Mouse (Mus musculus) neural tube, embryonic 13.5 days (tissue): Measurements from ENCODE around the gene Tssk3. TPM values are rescaled to one million over a fixed set of nuclear protein-coding genes. Genes with fewer than 3 reads are reported as not detected.

Experiments used
- polyA plus RNA-seq: library from polyadenylated mRNA; unstranded; fragments of >200 nt; fragmentation: Nextera tagmentation; extraction: Ambion mirVana; gene quantifications from 2 replicates; pipeline ENCODE4 v1.2.1, GENCODE M21; 2015

Gene Tssk3
- polyA plus RNA-seq, 1 experiment from 2014 or later = not detected

Other genes with a start within 250 kb of the Tssk3 start
- gene C77080, start 229.6 kb downstream of the Tssk3 start, polyA plus RNA-seq = 7.5 and 10.3 TPM in 2 replicates
- gene Sync, start 203.4 kb downstream of the Tssk3 start, polyA plus RNA-seq = 3.2 and 3.4 TPM in 2 replicates
- gene Rbbp4, start 155.7 kb downstream of the Tssk3 start, polyA plus RNA-seq = 344 and 395 TPM in 2 replicates
- gene Zbtb8os, start 155.3 kb downstream of the Tssk3 start, polyA plus RNA-seq = 24.9 and 28.2 TPM in 2 replicates
- 18.5 and 20.4 TPM in 2 replicates for gene Zbtb8a, start 112.9 kb downstream of the Tssk3 start, polyA plus RNA-seq
- 10.7 and 11.1 TPM in 2 replicates for gene Zbtb8b, start 50.2 kb downstream of the Tssk3 start, polyA plus RNA-seq
- gene Bsdc1, start 29.4 kb downstream of the Tssk3 start, polyA plus RNA-seq = 34.8 and 38.1 TPM in 2 replicates
- not detected in 2 replicates for gene Fam229a, start 168 bp upstream of the Tssk3 start, polyA plus RNA-seq
- 1,745 and 1,831 TPM in 2 replicates for gene Marcksl1, start 22.6 kb upstream of the Tssk3 start, polyA plus RNA-seq
- 116 and 120 TPM in 2 replicates for gene Hdac1, start 51.7 kb upstream of the Tssk3 start, polyA plus RNA-seq
- 8.7 and 11.6 TPM in 2 replicates for gene Lck, start 82.6 kb upstream of the Tssk3 start, polyA plus RNA-seq
- 0.73 and 1.5 TPM in 2 replicates for gene Fam167b, start 87.5 kb upstream of the Tssk3 start, polyA plus RNA-seq
- 209 and 223 TPM in 2 replicates for gene Eif3i, start 109.6 kb upstream of the Tssk3 start, polyA plus RNA-seq
- gene Tmem234, start 109.6 kb upstream of the Tssk3 start, polyA plus RNA-seq = 176 and 193 TPM in 2 replicates
- 2.8 and 3.5 TPM in 2 replicates for gene Dcdc2b, start 123.2 kb upstream of the Tssk3 start, polyA plus RNA-seq
- 34.7 and 35.1 TPM in 2 replicates for gene Iqcc, start 128.1 kb upstream of the Tssk3 start, polyA plus RNA-seq
- 140 and 143 TPM in 2 replicates for gene Ccdc28b, start 132.9 kb upstream of the Tssk3 start, polyA plus RNA-seq
- gene Txlna, start 150.0 kb upstream of the Tssk3 start, polyA plus RNA-seq = 47.6 and 55.2 TPM in 2 replicates
- 14.7 and 16.2 TPM in 2 replicates for gene Kpna6, start 181.7 kb upstream of the Tssk3 start, polyA plus RNA-seq
- gene Tmem39b, start 205.8 kb upstream of the Tssk3 start, polyA plus RNA-seq = 13.5 TPM in 2 replicates